Mouse (Mus musculus): ENCODE results near the gene Fam163a. TPM values are rescaled to one million over a fixed set of nuclear protein-coding genes. Genes with fewer than 3 reads are reported as not detected.

Fam163a gene
- polyA plus RNA-seq, 1 experiment, result 0.07 TPM

DNA sequence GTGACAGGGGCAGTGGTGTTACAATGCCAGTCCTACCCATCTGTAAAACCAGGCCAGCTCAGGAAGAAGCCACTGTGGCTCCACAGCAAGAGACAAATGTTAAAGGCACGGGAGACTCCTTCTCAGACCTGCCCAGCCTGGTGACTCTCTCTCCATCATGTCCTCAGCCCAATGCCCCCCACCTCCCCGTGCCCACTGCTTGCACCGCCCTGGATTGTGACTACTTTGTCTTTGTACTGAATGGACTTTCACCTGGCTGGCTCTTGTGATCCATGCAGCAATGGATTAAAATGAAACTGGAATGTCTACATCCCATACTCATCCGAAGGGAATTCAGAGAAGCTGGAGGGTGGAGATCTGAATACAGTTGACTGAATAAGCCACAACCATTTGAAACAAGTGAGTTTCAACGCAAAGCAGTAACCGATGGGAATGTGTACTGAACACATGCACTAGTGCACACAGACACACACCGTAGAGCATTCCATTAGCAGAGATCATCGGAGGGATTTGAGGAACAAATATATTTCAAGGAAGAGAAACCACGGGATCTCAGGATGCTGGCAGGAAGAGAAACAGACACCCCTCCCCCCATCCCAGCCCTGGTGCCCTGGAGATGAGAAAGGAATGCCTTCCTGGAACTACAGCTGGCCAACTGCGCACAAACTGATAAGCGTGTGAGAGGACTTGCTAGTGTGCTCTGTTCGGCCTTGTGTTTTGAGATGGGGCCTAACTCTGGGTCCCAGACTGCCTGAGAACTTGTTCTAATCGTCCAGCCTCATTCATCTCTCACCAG lies 17.6 kb upstream of the Fam163a start:
- WGBS, result 42% methylated on average over 13 of the region's 13 CpGs
- TF ChIP-seq POLR2A (IDR thresholded peaks at IDR 0.05; ENCODE audit: borderline replicate concordance, extremely low read depth, low read depth, low read length) (no peak), CTCF (IDR thresholded peaks at IDR 0.05; ENCODE audit: insufficient read depth, low read length) (no peak)
- H3K4me3 ChIP-seq (replicated peaks; ENCODE audit: extremely low read depth, low read depth, low read length), result no peak overlapping the region
- no peak for DNase-seq
- no peaks in the 10 kb centered on the region; the same call in 1 of the 2 replicates for H3K4me1 ChIP-seq (ENCODE audit: control insufficient read depth, insufficient read depth, low read length)

DNA sequence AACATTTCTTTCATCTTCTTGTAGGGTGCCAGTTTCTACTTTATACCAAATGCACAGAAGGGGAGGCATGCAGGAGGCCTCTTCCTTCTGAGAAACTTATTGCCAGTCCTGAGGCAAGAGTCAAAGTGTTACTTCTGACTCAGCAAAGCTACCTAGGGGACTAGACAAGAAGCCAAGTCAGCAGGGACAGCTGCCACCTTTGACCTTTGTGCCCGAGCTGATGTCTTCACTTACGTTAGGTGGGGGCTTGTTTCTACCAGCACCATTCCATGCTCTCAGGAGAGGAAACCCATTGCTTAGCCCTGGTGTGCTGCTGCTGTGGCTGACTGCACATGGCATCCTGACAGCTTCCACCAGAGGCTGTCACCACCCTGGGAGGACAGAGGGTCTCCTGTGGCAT lies 16.5 kb upstream of the Fam163a start:
- DNase-seq, result no peak

DNA sequence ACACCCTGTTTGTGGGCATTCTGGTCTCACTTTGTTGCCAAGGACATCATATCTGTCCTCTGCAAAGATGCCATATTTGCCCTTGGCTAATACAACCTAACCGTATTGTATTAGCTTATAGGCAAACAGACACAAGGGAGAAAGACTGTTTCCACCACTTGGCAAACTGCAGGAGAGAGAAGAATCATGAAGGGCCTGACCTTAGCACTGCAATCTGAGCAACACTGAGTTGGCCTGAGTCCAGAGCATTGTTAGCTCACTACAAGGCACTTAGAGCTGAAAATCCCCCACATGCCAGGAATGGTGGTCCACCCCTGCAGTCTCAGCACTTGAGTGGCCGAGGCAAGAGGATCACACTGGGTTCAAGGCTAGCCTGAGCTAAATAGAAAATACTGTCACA lies 13.7 kb upstream of the Fam163a start:
- H3K4me1 ChIP-seq (ENCODE audit: control insufficient read depth, insufficient read depth, low read length), result no peaks in the 10 kb centered on the region; the same call in 1 of the 2 replicates
- TF ChIP-seq CTCF (IDR thresholded peaks at IDR 0.05; ENCODE audit: insufficient read depth, low read length), result no peak
- no peak for TF ChIP-seq POLR2A (IDR thresholded peaks at IDR 0.05; ENCODE audit: borderline replicate concordance, extremely low read depth, low read depth, low read length)
- 66% methylated on average over 2 of the region's 2 CpGs for WGBS
- H3K4me3 ChIP-seq (replicated peaks; ENCODE audit: extremely low read depth, low read depth, low read length), result no peak overlapping the region
- DNase-seq, result no peak

More for the DNA sequence above, 16.5 kb upstream of the Fam163a start:
- 91% methylated on average over 2 of the region's 2 CpGs for WGBS
- TF ChIP-seq POLR2A (IDR thresholded peaks at IDR 0.05; ENCODE audit: borderline replicate concordance, extremely low read depth, low read depth, low read length), result no peak
- TF ChIP-seq CTCF (IDR thresholded peaks at IDR 0.05; ENCODE audit: insufficient read depth, low read length), result no peak
- H3K4me1 ChIP-seq (ENCODE audit: control insufficient read depth, insufficient read depth, low read length), result no peaks in the 10 kb centered on the region; the same call in 1 of the 2 replicates
- H3K4me3 ChIP-seq (replicated peaks; ENCODE audit: extremely low read depth, low read depth, low read length), result no peak overlapping the region

GRCm38 (mm10) chr1:156217941-156218340 lies 13.1 kb upstream of the Fam163a start:
- TF ChIP-seq CTCF (IDR thresholded peaks at IDR 0.05; ENCODE audit: insufficient read depth, low read length) (no peak), POLR2A (IDR thresholded peaks at IDR 0.05; ENCODE audit: borderline replicate concordance, extremely low read depth, low read depth, low read length) (no peak)
- 59% methylated on average over 8 of the region's 8 CpGs for WGBS
- H3K4me1 ChIP-seq (ENCODE audit: control insufficient read depth, insufficient read depth, low read length), result no peaks in the 10 kb centered on the region; the same call in 1 of the 2 replicates
- H3K4me3 ChIP-seq (replicated peaks; ENCODE audit: extremely low read depth, low read depth, low read length), result no peak overlapping the region
- no peak for DNase-seq

- TF ChIP-seq CTCF (IDR thresholded peaks at IDR 0.05; ENCODE audit: insufficient read depth, low read length) (no peak), POLR2A (IDR thresholded peaks at IDR 0.05; ENCODE audit: borderline replicate concordance, extremely low read depth, low read depth, low read length) (no peak)
- H3K4me1 ChIP-seq (ENCODE audit: control insufficient read depth, insufficient read depth, low read length), result no peaks in the 10 kb centered on the region
- H3K4me3 ChIP-seq (replicated peaks; ENCODE audit: extremely low read depth, low read depth, low read length), result no peak overlapping the region
- 42% methylated on average over 3 of the region's 3 CpGs for WGBS
- DNase-seq, result no peak
These were observed 12.6 kb upstream of the Fam163a start for GRCm38 (mm10) chr1:156217393-156217792.

DNA sequence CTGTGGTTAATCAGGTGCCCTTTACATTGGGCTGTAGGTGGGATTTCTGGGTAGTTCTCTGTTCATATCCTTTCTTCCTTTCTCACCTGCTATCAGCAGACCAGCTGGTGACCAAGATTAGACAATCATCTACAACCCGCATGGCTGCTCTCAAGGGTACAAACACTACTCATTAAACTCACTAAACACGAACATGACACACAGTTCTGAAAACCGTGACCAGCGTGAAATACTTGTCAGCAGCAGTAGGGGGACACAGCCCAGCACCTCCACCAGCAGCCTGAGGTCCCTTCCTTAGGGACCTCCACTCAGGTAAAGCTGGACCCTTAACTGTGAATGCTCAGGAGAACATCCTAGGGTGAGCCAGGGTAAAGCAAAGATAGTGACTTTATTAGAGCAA lies 11.4 kb upstream of the Fam163a start:
- 84% methylated on average over 4 of the region's 4 CpGs for WGBS
- TF ChIP-seq POLR2A (IDR thresholded peaks at IDR 0.05; ENCODE audit: borderline replicate concordance, extremely low read depth, low read depth, low read length) (no peak), CTCF (IDR thresholded peaks at IDR 0.05; ENCODE audit: insufficient read depth, low read length) (no peak)
- DNase-seq, result no peak
- Histone ChIP-seq H3K4me3 (replicated peaks; ENCODE audit: extremely low read depth, low read depth, low read length) (no peak overlapping the region), H3K4me1 (ENCODE audit: control insufficient read depth, insufficient read depth, low read length) (no peaks in the 10 kb centered on the region)

DNA sequence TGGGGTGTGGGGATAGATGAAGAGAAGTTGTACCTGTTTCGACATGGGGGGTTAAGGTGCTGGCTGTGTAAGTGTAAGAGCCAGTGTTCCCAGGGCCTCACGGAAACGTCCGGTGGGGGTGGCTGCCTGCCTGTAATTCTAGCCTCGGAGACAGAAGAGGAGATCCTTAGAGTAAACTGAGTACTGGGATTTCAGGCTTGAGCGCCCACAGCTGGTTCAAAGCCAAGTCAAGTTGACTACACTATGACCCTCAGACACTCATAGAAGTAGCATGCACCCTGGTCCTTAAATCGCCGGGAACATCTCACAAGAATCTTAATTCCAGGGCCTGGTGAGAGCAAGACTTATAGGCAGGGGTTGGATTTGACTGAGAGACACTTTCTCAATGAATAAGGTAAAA lies 9.8 kb upstream of the Fam163a start:
- 87% methylated on average over 8 of the region's 8 CpGs for WGBS
- no peak for TF ChIP-seq CTCF (IDR thresholded peaks at IDR 0.05; ENCODE audit: insufficient read depth, low read length)
- TF ChIP-seq POLR2A (IDR thresholded peaks at IDR 0.05; ENCODE audit: borderline replicate concordance, extremely low read depth, low read depth, low read length), result no peak
- no peak overlapping the region for H3K4me3 ChIP-seq (replicated peaks; ENCODE audit: extremely low read depth, low read depth, low read length)
- DNase-seq, result no peak
- no peaks in the 10 kb centered on the region for H3K4me1 ChIP-seq (ENCODE audit: control insufficient read depth, insufficient read depth, low read length)

DNA sequence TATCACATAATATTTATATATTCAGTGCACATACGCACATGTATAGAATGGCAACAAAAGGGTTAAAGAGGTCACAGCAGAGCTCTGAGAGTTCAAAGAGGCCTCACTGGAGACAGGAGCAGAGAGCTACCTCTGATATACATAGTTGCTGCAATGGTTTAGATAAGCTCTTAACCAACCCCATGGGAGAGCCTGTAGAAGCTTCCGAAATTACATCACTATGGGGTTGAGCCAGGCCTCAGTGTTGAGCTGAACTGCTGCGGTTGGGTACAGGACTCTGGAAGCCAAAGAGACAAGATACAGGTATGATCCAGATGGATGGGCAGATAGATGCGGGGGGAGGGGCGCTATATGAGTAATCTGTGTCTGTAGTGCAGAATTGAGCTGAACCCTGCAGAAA lies 8.1 kb upstream of the Fam163a start:
- TF ChIP-seq POLR2A (IDR thresholded peaks at IDR 0.05; ENCODE audit: borderline replicate concordance, extremely low read depth, low read depth, low read length), result no peak
- no peak for TF ChIP-seq CTCF (IDR thresholded peaks at IDR 0.05; ENCODE audit: insufficient read depth, low read length)
- no peak for DNase-seq
- 90% methylated on average over 5 of the region's 5 CpGs for WGBS
- Histone ChIP-seq H3K4me1 (ENCODE audit: control insufficient read depth, insufficient read depth, low read length) (no peaks in the 10 kb centered on the region), H3K4me3 (replicated peaks; ENCODE audit: extremely low read depth, low read depth, low read length) (no peak overlapping the region)

DNA sequence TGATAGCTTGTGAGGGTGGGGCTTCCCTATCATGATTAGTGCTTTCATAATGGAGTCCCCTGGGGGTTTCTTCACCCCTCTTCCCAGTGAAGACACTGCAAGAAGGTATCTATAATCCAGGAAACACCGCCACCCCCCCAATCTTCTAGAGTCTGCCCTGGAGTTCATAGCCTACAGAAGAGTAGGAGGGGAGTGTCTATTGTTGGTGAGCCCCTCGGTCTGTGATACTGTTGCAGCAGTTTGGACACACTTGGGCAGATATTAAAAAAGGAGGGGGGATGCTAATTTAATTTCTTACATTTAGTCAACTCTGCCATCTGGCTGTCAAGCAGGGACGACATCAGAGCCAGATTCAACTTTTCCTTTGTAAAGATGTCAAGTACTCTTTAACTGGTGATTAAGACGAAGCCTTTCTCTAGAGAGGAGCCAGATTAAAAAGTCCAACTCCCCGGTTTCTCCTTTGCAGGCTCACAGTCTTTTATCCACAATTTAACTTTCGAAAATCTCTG lies 7.0 kb upstream of the Fam163a start:
- TF ChIP-seq CTCF (IDR thresholded peaks at IDR 0.05; ENCODE audit: insufficient read depth, low read length) (no peak), POLR2A (IDR thresholded peaks at IDR 0.05; ENCODE audit: borderline replicate concordance, extremely low read depth, low read depth, low read length) (no peak)
- 55% methylated on average over 6 of the region's 6 CpGs for WGBS
- no peaks in the 10 kb centered on the region for H3K4me1 ChIP-seq (ENCODE audit: control insufficient read depth, insufficient read depth, low read length)

DNA sequence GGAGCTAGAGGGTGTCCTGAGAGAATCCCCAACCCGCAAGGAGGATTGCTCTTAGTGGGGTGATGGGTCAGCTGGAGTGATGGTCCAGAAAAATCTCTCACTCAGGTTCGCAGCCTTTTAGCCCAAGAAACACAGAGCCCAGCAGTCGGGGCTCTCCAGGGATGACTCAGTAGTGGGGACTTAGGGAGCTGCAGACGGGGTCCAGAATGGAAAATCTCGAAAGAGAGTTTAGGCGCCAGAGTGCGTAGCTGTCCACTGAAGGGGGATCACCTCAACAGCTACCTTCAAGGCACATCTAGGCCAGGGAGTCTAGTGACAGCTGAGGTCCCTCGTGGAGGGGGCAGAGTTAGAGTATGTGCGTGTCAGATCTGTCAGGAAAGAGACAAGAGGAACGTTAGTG lies 338 bp upstream of the Fam163a start:
- WGBS, result 35% methylated on average over 10 of the region's 10 CpGs
- no peaks in the 10 kb centered on the region for H3K4me1 ChIP-seq (ENCODE audit: control insufficient read depth, insufficient read depth, low read length)
- no peak overlapping the region for H3K4me3 ChIP-seq (replicated peaks; ENCODE audit: extremely low read depth, low read depth, low read length)
- no peak for DNase-seq
- no peak for TF ChIP-seq POLR2A (IDR thresholded peaks at IDR 0.05; ENCODE audit: borderline replicate concordance, extremely low read depth, low read depth, low read length)
- TF ChIP-seq CTCF (IDR thresholded peaks at IDR 0.05; ENCODE audit: insufficient read depth, low read length), result no peak

More for the DNA sequence above, 7.0 kb upstream of the Fam163a start:
- no peak for DNase-seq
- H3K4me3 ChIP-seq (replicated peaks; ENCODE audit: extremely low read depth, low read depth, low read length), result no peak overlapping the region
